Mouse (Mus musculus) 416B (cell line): ENCODE data around the gene 2010111I01Rik.

ENCODE experiments used
- DNase-seq: peaks from one replicate; pipeline ENCODE4 v3.0.0; 2011; ENCODE audit warnings: low read depth

The 2010111I01Rik gene

GRCm38 (mm10) chr13:63245812-63246211 is 281.1 kb downstream of the 2010111I01Rik start:
- no peak for DNase-seq

GRCm38 (mm10) chr13:63246332-63246940 is 281.7 kb downstream of the 2010111I01Rik start:
- peak; percentile 26 for DNase-seq

DNA sequence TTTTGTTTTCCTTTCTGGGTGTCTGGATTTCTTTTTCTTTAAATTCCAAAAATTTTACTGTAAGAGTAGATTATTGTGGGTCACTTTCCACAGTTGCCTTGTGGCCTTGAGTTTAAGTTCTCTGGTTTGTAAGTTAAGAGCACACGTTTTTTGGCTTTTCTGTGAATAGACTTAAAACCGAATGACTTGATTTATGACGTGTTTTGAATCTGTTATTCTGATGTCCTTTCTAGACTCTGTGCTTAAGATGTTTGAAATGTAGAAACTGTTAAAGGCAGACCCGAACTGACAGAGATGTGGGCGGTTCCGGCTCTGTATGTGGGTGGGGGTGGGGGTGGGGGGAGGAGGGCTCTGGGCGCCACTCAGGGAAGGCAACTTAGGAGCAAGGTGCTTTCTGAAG is 282.3 kb downstream of the 2010111I01Rik start:
- DNase-seq: no peak

- DNase-seq: no peak
Observed at GRCm38 (mm10) chr13:63247631-63248030, 282.9 kb downstream of the 2010111I01Rik start.

DNA sequence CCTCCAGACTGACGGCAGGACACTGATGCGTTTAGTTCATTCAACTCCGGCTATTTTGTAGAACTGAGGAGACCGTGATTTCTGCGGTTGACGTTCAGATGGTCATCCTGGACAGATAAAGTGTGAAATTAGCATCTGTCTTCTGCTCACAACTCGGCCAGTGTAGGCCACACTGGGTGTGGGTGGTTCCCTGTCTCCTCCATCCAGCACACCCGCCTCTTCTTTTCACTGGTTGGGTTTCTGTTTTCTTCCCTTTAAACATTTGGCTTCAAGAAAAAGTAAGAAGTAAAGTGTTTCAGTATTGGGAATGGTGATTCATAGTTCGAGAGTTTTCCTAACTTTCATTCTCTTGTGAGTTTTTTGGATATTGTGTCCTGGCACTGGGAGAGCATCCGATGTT is 283.6 kb downstream of the 2010111I01Rik start:
- DNase-seq: no peak

- peak; percentile 84 for DNase-seq
Observed at GRCm38 (mm10) chr13:63249171-63249570, 284.5 kb downstream of the 2010111I01Rik start.

DNA sequence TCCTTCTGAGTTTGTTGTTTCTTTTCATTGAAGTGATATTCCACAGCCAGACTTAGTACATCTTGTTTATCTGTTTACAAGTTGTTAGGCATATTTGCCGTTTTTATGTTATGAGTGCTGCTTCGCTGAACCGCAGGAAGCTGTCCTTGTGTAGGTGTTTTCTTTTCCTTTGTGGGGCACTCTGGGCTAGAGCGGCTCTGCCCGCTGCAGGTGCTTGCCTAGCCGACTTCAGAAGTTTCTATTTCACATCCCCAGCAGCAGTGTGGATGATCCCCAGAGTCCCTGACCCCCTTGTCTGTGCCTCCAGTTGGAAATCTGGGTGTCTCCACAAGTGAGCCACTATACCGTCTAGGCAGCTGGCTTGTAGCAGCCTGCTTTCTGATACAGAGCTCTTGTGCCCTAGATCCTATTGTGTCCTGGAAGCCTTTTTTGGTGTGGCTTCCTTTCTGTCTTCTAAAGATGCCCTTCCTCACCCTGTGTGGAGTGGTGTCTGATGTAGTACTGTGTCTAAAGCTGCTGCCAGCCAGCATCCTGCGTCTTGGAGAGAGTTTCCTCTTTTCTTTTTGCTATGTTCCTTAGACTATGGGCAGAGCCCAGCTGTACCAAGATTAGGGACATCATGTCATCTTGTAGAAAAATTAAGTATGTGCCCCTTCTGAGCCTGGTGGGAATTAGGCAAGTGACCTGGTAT is 285.2 kb downstream of the 2010111I01Rik start:
- DNase-seq: peak; percentile 29

GRCm38 (mm10) chr13:63250441-63250980 is 285.8 kb downstream of the 2010111I01Rik start:
- DNase-seq: no peak

DNA sequence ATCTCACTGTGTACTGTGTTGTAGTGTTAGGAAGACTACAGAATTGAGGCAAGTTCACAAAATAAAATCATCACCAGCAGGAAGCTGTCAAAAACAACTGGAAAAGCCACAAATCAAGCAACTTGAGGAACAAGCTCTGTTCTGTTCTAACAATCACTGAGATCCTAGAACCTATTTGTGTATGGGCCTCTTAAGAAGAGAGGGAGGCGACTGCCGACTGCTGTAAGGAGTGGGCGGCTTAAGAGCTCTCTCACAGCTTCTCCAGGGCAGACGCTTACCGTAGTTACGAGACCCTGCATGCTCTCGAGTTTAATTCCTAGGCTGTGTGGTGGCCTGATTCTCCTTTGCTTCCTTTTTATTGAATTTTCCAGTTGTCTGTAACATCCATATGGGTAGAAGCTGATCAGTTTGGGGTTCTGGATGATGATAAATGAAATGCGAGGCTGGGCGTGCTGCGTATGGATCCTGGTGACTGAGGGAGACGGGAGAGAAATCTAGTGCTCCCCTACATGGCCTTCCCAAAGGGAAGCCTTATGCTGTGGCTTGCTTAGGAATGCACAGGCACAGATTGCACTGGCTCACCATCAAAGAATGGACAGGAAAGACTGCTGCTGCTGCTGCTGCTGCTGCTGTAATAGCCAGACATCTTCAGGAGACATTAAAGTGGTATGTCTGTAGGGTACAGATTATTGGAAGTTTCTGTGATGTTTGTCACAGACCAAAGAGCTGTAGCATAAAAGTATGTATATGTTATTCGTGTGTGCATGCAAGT is 286.6 kb downstream of the 2010111I01Rik start:
- DNase-seq: no peak

GRCm38 (mm10) chr13:63252295-63253010 is 287.8 kb downstream of the 2010111I01Rik start:
- no peak for DNase-seq

- DNase-seq: peak; percentile 95
Observed at GRCm38 (mm10) chr13:63253147-63253546, 288.5 kb downstream of the 2010111I01Rik start.

GRCm38 (mm10) chr13:63253886-63254636 is 289.4 kb downstream of the 2010111I01Rik start:
- peak; percentile 81 for DNase-seq

- peak; percentile 58 for DNase-seq
Observed at GRCm38 (mm10) chr13:63255519-63256011, 290.9 kb downstream of the 2010111I01Rik start.

DNA sequence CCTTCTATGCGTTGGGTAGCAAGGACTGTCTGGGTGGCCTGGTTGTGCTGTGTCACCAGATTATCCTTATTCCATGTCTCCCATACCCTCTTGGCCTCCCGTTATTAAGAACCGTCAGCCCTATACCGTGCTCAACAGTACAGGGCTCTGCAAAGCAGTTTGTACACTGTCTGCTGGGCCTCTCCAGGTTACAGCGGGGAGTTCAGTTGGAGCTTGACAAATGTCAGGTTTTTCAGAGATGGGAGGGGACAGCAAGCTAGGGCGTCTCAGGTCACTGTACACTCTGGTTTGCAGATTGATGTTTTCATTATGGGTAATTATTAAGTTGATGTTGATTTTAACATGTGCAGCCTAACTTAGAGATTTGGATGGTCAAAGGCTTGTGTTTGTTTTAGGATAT is 291.5 kb downstream of the 2010111I01Rik start:
- no peak for DNase-seq

GRCm38 (mm10) chr13:63256807-63257206 is 292.1 kb downstream of the 2010111I01Rik start:
- peak; percentile 76 for DNase-seq

GRCm38 (mm10) chr13:63258167-63258582 is 293.5 kb downstream of the 2010111I01Rik start:
- DNase-seq: peak; percentile 84

GRCm38 (mm10) chr13:63258671-63259070 is 294.0 kb downstream of the 2010111I01Rik start:
- DNase-seq: no peak

DNA sequence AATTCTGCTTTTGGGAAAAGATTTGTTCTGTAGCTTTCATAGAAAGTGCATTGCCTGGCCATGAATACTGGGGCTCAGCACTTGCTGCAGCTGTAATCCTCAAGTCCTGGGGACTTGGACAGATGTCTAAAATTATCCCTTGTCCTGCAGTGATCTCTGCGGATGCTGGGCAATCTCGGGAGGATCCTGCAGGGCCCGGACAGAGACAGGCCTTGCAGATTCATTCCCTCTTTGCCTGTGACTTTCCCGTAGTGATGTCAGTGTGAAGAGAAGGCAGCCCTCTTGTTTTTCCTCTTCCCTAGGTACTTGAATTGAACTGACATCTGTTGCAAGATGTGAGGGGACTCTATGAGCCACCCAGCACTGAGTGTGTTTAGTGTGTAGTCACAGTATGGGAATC is 295.4 kb downstream of the 2010111I01Rik start:
- DNase-seq: no peak

DNA sequence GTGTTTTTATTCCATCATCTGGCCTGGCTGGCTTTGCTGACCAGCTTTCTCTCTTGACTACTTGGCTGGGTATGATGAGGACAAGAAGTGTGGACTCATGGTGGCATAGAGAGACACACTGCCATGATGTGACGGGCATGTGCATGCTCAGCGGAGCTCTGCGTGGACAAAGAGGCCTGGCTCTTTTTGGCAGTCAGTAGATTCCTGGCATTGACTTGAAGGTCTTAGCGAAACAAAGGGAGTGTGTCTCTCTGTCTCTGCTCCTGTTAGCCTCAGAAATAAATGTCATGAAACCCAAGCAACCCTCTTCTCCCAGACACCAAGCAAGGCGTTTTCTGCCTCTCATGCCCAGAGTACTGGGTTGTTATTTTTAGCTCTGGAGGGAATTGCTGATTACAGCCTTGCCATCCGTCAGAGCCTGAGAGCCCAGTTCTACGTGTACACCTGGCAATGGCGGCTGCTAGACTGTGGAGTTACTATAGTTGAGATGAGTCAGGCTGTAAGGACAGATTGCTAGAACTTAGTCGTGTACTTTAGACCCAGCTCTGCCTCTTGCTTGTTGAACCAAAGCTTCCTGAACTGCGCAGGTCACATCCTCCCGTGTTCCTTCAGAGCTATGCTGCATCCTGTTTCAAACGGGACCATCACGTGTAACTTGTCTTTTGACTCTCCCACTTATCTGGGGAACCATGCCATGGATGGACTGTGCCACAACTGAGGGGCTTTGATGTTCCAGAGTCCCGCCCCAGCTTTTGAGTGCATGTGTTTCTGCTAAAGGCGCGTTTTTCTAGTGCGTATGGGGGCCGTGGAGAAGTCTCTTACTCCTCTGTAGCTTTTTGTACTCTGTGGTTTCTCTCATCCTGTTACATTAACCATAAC is 296.3 kb downstream of the 2010111I01Rik start:
- peak; percentile 63 for DNase-seq

DNA sequence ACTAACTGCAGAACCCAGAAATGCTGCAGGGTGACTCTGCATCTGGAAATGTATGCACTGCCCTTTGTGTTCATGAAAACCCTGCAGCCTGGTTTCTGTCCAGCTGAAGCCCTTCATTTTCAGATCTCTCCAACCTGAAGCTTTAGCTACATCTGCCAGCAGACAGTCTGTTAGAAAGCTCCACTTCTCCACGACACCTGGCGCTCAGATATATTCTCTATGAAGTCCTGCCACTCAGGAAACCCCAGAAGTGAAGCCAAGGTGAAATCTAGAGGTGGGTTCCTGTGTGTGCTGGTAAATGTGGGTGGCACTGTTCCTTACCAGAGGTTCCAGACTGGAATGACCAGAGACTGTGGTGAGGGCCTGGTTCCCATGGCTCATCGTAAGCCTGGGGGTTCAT is 297.0 kb downstream of the 2010111I01Rik start:
- DNase-seq: no peak
